Mouse (Mus musculus) lung, embryonic 16.5 days (tissue): ENCODE results near the gene Ifnar2. TPM values are rescaled to one million over a fixed set of nuclear protein-coding genes. Genes with fewer than 3 reads are reported as not detected.
A peak's percentile ranks its signal among the peaks of the same experiment; 100 is the strongest.

ENCODE experiments used
- ATAC-seq: fragments of 200-750 bp; cut with Nextera tagmentation; 2 replicates; pipeline ENCODE4 v1.8.0; 2017; ENCODE audit warnings: low read depth, mild to moderate bottlenecking, moderate library complexity
- H3K27ac ChIP-seq: fragments of 300-500 bp; sonication (generic); 2 replicates; pipeline ENCODE4 v1.5.1; 2014; ENCODE audit warnings: mild to moderate bottlenecking, control low read depth, low read length
- H3K27me3 ChIP-seq: fragments of 300-500 bp; sonication (generic); 2 replicates; pipeline ENCODE4 v1.6.1; 2014; ENCODE audit warnings: low read depth, low read length, mixed read lengths; ENCODE audit not compliant: control insufficient read depth, insufficient read depth
- H3K36me3 ChIP-seq: fragments of 300-500 bp; sonication (generic); 2 replicates; pipeline ENCODE4 v1.6.1; 2014; ENCODE audit warnings: low read length; ENCODE audit not compliant: control insufficient read depth, insufficient read depth
- H3K4me1 ChIP-seq: fragments of 300-500 bp; sonication (generic); replicated peaks from 2 replicates; pipeline ENCODE4 v1.6.1; 2014; ENCODE audit warnings: low read length, mixed read lengths; ENCODE audit not compliant: control insufficient read depth, insufficient read depth
- H3K4me2 ChIP-seq: fragments of 300-500 bp; sonication (generic); 2 replicates; pipeline ENCODE4 v1.6.1; 2014; ENCODE audit warnings: low read depth, low read length, control low read depth
- H3K4me3 ChIP-seq: fragments of 300-500 bp; sonication (generic); 2 replicates; pipeline ENCODE4 v1.5.1; 2014; ENCODE audit warnings: mild to moderate bottlenecking, low read length, control low read depth
- H3K9ac ChIP-seq: fragments of 300-500 bp; sonication (generic); 2 replicates; pipeline ENCODE4 v1.6.1; 2014; ENCODE audit warnings: low read length, control low read depth
- H3K9me3 ChIP-seq: fragments of 300-500 bp; sonication (generic); 2 replicates; pipeline ENCODE4 v1.6.1; 2016; ENCODE audit warnings: low read length; ENCODE audit not compliant: control insufficient read depth
- WGBS: fragments of 180-500 bp; shearing (Covaris S2); extraction: QIAGEN DNeasy Blood & Tissue Kit; methylation state at CpG from one replicate; pipeline ENCODE4 v1.1.7; 2014; 5-methylcytosine and 5-hydroxymethylcytosine counted together
- polyA plus RNA-seq: library from polyadenylated mRNA; unstranded; fragments of >200 nt; fragmentation: Nextera tagmentation; extraction: Ambion mirVana; gene quantifications from 2 replicates; pipeline ENCODE4 v1.2.1, GENCODE M21; 2015

Ifnar2 gene
- polyA plus RNA-seq, 1 experiment from 2014 or later, result 73.0 TPM

GRCm38 (mm10) chr16:91441811-91442240, 69.2 kb downstream of the Ifnar2 start:
- Histone ChIP-seq H3K4me3 (no peak overlapping the region), H3K27me3 (no peaks in the 10 kb centered on the region), H3K9ac (no peak overlapping the region), H3K36me3 (no peaks in the 10 kb centered on the region), H3K9me3 (no peaks in the 10 kb centered on the region), H3K27ac (peak overlapping the region; percentile 39), H3K4me2 (no peak overlapping the region; the same call in 1 of the 2 replicates), H3K4me1 (peaks cover 11% of the 10 kb centered on the region)
- 61% methylated on average over 7 of the region's 7 CpGs for WGBS
- ATAC-seq, result peak; percentile 49

- H3K9me3 ChIP-seq, result no peaks in the 10 kb centered on the region
- 65% methylated on average over 4 of the region's 4 CpGs for WGBS
- H3K27me3 ChIP-seq, result no peaks in the 10 kb centered on the region
- H3K9ac ChIP-seq, result no peak overlapping the region
- H3K4me3 ChIP-seq, result no peak overlapping the region
- no peak for ATAC-seq
- no peak overlapping the region for H3K27ac ChIP-seq
- no peaks in the 10 kb centered on the region for H3K36me3 ChIP-seq
- peaks cover 13% of the 10 kb centered on the region for H3K4me1 ChIP-seq
- no peak overlapping the region for H3K4me2 ChIP-seq
Observed at GRCm38 (mm10) chr16:91442446-91442845, 69.9 kb downstream of the Ifnar2 start.

- no peak overlapping the region for H3K9ac ChIP-seq
- no peak overlapping the region for H3K27ac ChIP-seq
- H3K27me3 ChIP-seq, result no peaks in the 10 kb centered on the region
- no peak for ATAC-seq
- 70% methylated on average over 8 of the region's 8 CpGs for WGBS
- H3K4me2 ChIP-seq, result no peak overlapping the region
- no peaks in the 10 kb centered on the region for H3K36me3 ChIP-seq
- H3K4me1 ChIP-seq, result peaks cover 17% of the 10 kb centered on the region
- H3K4me3 ChIP-seq, result no peak overlapping the region
- no peaks in the 10 kb centered on the region for H3K9me3 ChIP-seq
Observed at GRCm38 (mm10) chr16:91443211-91443611, 70.6 kb downstream of the Ifnar2 start.

GRCm38 (mm10) chr16:91444847-91445246, 72.3 kb downstream of the Ifnar2 start:
- no peak overlapping the region for H3K27ac ChIP-seq
- ATAC-seq, result no peak
- H3K9me3 ChIP-seq, result no peaks in the 10 kb centered on the region
- H3K4me3 ChIP-seq, result no peak overlapping the region
- H3K4me2 ChIP-seq, result no peak overlapping the region
- WGBS, result 82% methylated on average over 4 of the region's 4 CpGs
- H3K36me3 ChIP-seq, result no peaks in the 10 kb centered on the region
- no peak overlapping the region for H3K9ac ChIP-seq
- peaks cover 17% of the 10 kb centered on the region for H3K4me1 ChIP-seq
- no peaks in the 10 kb centered on the region for H3K27me3 ChIP-seq

GRCm38 (mm10) chr16:91445566-91445965, 73.0 kb downstream of the Ifnar2 start:
- Histone ChIP-seq H3K9me3 (no peaks in the 10 kb centered on the region), H3K9ac (no peak overlapping the region), H3K36me3 (no peaks in the 10 kb centered on the region), H3K27ac (no peak overlapping the region), H3K4me2 (no peak overlapping the region), H3K27me3 (no peaks in the 10 kb centered on the region), H3K4me3 (no peak overlapping the region), H3K4me1 (peaks cover 21% of the 10 kb centered on the region)
- WGBS, result 74% methylated on average over 5 of the region's 5 CpGs
- no peak for ATAC-seq

GRCm38 (mm10) chr16:91446778-91447511, 74.4 kb downstream of the Ifnar2 start:
- WGBS, result 73% methylated on average over 8 of the region's 8 CpGs

GRCm38 (mm10) chr16:91447512-91447900, 74.9 kb downstream of the Ifnar2 start:
- 63% methylated on average over 6 of the region's 6 CpGs for WGBS

More at GRCm38 (mm10) chr16:91446778-91447511, 74.4 kb downstream of the Ifnar2 start:
- Histone ChIP-seq H3K27me3 (no peaks in the 10 kb centered on the region), H3K9ac (no peak overlapping the region), H3K4me3 (no peak overlapping the region), H3K9me3 (no peaks in the 10 kb centered on the region), H3K27ac (no peak overlapping the region), H3K36me3 (no peaks in the 10 kb centered on the region), H3K4me2 (no peak overlapping the region), H3K4me1 (peaks cover 14% of the 10 kb centered on the region)
- 0 out of 2 replicates have a peak, but pooled peaks have one; percentile 12 for ATAC-seq

GRCm38 (mm10) chr16:91448088-91448487, 75.5 kb downstream of the Ifnar2 start:
- no peak for ATAC-seq
- Histone ChIP-seq H3K4me1 (peaks cover 21% of the 10 kb centered on the region), H3K36me3 (no peaks in the 10 kb centered on the region), H3K27ac (no peak overlapping the region), H3K4me2 (no peak overlapping the region), H3K9me3 (no peaks in the 10 kb centered on the region), H3K27me3 (no peaks in the 10 kb centered on the region), H3K9ac (no peak overlapping the region), H3K4me3 (no peak overlapping the region)
- 96% methylated on average over 5 of the region's 5 CpGs for WGBS

More at GRCm38 (mm10) chr16:91447512-91447900, 74.9 kb downstream of the Ifnar2 start:
- H3K27ac ChIP-seq, result no peak overlapping the region
- H3K27me3 ChIP-seq, result no peaks in the 10 kb centered on the region
- no peaks in the 10 kb centered on the region for H3K36me3 ChIP-seq
- H3K9ac ChIP-seq, result no peak overlapping the region
- peaks cover 19% of the 10 kb centered on the region for H3K4me1 ChIP-seq
- no peaks in the 10 kb centered on the region for H3K9me3 ChIP-seq
- ATAC-seq, result 0 out of 2 replicates have a peak, but pooled peaks have one; percentile 34
- no peak overlapping the region for H3K4me3 ChIP-seq
- H3K4me2 ChIP-seq, result no peak overlapping the region

GRCm38 (mm10) chr16:91448895-91449294, 76.3 kb downstream of the Ifnar2 start:
- no peaks in the 10 kb centered on the region for H3K36me3 ChIP-seq
- no peak overlapping the region for H3K4me2 ChIP-seq
- no peak overlapping the region for H3K4me3 ChIP-seq
- no peaks in the 10 kb centered on the region for H3K27me3 ChIP-seq
- H3K4me1 ChIP-seq, result peaks cover 21% of the 10 kb centered on the region
- ATAC-seq, result no peak
- no peaks in the 10 kb centered on the region for H3K9me3 ChIP-seq
- H3K27ac ChIP-seq, result no peak overlapping the region
- H3K9ac ChIP-seq, result no peak overlapping the region
- WGBS, result 76% methylated on average over 7 of the region's 7 CpGs
